Mouse (Mus musculus) thymus, postnatal 0 days (tissue): ENCODE results near the gene Bdh2. TPM values are rescaled to one million over a fixed set of nuclear protein-coding genes. Genes with fewer than 3 reads are reported as not detected.

ENCODE experiments used
- DNase-seq: peaks from one replicate; pipeline ENCODE4 v3.0.0-alpha.2; 2015; ENCODE audit warnings: low spot score
- polyA plus RNA-seq: library from polyadenylated mRNA; unstranded; fragments of >200 nt; fragmentation: Nextera tagmentation; extraction: Ambion mirVana; gene quantifications from 2 replicates; pipeline ENCODE4 v1.2.1, GENCODE M21; 2015

The Bdh2 gene
- polyA plus RNA-seq: 1.7 TPM in 2 replicates

- peak; percentile 81 for DNase-seq
Observed at GRCm38 (mm10) chr3:135280669-135281415, at the start of gene Bdh2. Bdh2 (plus strand) TSS chr3:135281221.

DNA sequence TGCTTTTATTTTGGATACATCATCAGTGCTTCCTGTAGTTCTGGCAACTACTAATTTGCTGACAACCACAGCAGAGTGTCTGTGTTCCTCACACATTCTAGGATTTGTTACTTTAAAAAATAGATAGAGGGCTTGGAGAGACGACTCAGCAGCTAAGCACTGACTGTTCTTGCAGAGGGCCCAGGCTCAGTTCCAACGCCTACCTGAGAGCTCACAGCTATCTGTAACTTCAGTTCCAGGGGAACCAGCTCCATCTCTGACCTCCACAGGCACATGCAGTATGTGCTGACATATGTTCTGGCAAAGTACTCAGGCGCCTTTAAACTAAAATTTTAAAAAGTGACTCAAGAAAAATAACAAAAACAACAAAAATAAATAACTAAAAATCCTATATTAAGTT is 49.0 kb upstream of the Bdh2 start:
- no peak for DNase-seq

DNA sequence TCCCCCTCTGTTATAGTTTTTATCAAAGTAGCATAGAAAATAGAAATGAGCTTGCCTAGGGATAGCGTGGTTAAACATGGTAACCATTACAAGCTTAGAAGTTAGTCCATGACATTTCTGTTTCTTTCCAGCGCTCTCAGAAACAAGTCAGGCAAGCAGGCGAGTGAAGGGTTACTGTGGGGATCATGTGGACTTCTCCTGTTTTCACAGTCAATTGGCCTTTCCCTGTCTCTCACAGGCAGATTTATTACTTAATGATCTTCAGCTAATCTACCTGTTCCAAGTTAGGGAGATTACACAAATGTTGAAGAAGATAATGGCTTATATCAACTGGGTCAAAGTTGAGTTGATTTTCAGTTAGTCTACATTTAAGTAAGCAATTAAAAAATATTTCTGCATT is 48.6 kb upstream of the Bdh2 start:
- no peak for DNase-seq

- peak; percentile 10 for DNase-seq
Observed at GRCm38 (mm10) chr3:135245733-135246132, 35.3 kb upstream of the Bdh2 start.

GRCm38 (mm10) chr3:135246828-135247227 is 34.2 kb upstream of the Bdh2 start:
- DNase-seq: no peak

DNA sequence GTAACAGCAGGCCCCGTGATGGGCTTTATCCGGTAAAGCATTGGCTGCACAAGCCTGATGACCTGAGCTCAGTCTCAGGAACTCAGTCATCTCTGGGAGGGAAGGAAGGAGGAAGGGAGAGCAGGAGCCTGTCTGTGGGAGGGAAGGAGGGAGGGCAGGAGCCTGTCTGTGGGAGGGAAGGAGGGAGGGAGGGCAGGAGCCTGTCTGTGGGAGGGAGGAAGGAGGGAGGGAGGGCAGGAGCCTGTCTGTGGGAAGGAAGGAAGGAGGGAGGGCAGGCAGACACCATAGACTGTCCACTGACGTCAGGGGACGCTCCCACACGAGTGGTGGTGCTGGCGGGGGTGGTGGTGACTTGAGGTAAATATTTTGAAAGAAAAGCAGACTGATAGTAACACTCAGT is 31.9 kb upstream of the Bdh2 start:
- DNase-seq: no peak

GRCm38 (mm10) chr3:135251825-135252224 is 29.2 kb upstream of the Bdh2 start:
- DNase-seq: no peak

DNA sequence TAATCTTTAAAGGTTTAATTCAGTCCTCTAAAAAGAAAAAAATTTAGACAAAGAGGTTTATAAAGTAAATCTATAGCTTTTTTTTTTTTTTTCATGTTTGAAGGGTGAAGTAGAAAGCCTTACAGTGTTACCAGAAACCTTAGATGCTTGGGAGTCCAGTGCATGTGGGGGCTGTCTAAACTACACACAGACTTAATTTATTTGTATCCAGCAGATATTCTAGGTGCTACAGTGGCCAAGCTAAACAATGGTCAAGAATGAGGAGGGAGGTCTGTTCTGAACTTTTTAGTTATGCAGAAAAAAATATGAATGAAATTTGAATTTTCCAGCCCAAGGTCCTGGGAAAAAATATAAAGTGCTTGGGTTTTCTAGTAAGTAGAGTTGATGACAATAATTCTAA is 26.2 kb upstream of the Bdh2 start:
- no peak for DNase-seq

DNA sequence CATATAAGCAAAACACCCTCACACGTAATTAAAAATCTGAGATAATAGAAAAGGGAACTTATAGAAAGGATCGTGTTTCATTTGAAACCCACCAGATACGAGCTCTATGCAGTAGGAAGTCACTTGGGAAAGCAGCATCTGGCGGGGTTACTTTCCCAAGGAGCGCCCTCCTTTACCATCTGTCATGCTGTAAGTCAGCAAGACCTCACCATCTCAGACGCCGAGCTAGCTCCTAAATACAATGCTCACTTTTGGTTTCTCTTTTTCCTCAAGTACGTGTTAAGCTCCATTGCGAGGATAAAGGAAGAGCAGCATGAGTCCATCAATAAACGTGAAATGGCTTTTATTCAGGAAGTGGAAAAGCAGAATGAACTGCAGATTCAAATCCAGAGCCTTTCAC is 22.1 kb upstream of the Bdh2 start:
- no peak for DNase-seq

- DNase-seq: no peak
Observed at GRCm38 (mm10) chr3:135260233-135260632, 20.8 kb upstream of the Bdh2 start.

DNA sequence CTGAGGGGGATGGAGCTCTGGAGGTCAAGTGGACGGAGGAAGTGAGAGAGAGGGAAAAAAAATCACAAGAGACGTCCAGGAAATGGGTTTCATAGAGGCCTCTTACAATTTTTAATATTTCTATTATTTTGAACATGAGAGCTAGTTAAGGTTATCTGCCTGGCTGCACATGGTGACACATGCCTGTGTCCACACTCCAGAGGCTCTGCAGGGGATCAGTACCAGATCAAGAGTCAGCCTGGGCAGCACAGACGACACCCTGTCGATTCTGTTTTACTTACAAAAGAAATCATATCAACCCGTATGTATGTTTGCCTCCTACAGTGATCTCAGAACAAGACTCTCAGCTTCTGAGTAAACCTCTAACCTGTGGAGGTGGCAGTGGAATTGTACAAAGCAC is 12.4 kb upstream of the Bdh2 start:
- DNase-seq: no peak

DNA sequence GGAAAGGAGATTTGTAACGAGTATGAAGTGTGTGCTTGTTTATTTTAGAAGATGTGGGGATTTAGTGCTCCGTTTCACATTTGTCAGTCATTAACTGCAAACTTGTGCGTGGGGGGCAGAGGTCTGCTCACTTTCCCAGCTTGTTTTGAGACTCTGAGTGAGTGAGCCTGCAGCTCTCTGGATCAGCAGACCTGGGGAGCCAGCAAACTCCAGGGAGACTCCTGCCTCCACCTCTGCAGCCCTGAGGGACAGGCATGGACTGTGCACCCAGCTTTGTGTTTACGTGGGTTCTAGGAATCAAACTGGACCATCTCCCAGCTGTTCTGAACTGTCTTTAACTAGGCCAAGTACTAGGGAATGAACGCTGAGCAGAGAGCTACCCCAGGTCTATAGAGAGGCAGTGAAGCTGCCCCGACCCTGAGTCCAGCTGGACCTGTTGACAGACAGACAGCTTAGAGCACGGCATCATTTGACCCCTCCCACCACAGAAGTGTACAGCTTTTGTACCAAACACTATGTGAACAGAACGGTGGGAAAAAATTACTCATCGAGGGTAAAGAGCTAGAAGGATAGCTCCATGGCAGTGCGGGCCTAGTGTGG is 11.5 kb upstream of the Bdh2 start:
- DNase-seq: no peak

- no peak for DNase-seq
Observed at GRCm38 (mm10) chr3:135272627-135273026, 8.4 kb upstream of the Bdh2 start.

- no peak for DNase-seq
Observed at GRCm38 (mm10) chr3:135273047-135273446, 8.0 kb upstream of the Bdh2 start.

- DNase-seq: no peak
Observed at GRCm38 (mm10) chr3:135280160-135280559, 861 bp upstream of the Bdh2 start.

DNA sequence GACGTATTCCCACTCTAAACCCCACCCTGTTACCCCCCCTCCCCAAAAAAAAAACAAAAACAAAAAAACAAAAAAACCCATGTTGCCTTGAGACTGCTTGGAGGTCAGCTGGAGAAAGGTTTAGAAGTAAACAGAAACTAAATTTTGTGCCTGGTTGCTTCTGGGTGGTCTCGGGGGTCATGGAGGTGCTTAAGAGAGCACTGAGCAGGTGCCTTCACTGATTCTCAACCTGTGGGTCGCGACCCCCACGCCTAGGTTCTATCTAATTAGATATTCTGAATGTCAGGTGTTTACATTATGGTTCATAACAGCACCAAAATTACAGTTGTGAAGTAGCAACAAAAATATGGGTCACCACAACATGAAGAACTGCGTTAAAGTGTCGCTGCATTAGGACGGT is 680 bp downstream of the Bdh2 start:
- no peak for DNase-seq

DNA sequence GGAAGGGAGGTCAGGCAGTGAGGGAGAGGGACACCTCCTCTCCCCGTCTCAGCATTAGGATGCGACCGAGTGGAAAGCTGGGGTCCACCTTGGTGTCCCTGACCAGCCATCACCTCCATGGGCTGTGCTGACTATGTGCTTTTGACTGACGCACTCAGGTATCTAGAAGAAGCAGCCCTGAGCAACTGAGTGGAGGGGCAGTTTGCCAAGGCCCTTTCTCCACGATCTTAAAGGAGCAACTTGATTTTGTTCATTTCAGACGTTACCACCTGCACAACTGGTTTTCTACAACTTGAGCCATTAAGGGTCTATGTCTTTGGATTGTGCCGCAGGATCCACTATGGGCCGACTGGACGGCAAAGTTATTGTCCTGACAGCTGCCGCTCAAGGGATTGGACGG is 4.2 kb downstream of the Bdh2 start:
- no peak for DNase-seq

DNA sequence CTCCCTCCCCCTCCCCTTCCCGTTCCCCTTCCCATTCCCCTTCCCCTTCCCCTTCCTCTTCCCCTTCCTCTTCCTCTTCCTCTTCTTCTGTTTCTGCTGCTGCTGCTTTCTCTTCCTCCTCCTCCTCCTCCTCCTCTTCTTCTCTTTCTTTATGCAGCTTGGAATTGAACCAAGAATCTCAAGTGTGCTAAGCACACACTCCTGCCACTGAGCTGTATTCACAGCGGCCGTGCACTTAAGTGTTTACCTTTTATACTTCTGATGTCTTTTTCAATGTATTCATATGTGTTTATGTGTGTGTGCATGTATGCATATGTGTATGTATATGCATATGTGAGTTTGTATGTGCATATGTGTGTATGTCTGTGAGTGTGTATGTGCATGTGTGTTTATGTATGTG is 4.8 kb downstream of the Bdh2 start:
- DNase-seq: no peak

GRCm38 (mm10) chr3:135288138-135288750 is 7.2 kb downstream of the Bdh2 start:
- DNase-seq: no peak

DNA sequence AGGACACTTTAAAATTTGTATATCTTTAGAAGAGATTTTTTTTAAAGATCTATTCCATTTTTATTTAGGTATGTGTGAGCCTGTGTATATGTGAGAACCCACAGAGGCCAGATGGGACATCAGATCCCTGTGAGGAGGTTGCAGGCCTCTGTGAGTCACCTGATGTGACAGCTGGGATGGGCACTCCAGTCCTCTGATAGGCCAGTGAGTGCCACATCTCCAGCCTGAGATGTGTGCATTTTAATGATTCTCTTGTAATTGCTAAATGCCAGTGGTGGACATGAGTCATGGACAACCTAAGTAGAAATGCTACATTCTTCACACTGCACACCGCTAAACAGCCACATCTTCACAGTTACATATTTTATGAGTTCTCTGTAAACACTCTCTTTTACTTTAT is 8.1 kb downstream of the Bdh2 start:
- DNase-seq: no peak

DNA sequence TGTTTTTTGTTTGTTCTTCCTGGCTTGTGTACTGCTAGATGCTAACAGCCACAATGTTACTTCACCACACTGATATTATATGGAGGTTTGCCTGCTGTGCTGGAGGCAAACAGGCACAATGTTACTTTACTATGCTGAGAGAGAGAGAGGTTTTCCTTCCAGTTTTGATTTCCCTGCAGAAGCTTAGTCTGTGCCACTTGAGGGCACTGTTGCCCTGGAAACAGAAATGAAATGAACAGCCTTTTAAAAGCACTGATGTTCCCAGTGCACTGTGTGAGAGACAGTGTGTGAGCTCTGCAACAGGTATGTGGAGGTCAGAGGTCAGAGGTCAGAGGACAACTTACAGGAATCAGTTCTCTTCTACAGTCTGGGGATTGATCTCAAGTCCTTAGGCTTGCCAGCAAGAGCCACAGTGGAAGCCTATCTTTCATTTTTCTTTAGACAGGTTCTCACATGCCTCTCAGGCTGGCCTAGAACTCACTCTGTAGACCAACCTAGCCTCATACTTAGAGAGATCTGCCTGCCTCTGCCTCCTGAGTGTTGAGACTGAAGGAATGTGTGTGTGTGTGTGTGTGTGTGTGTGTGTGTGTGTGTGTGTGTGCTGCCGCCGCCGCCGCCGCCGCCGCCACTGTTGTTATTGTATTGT is 9.4 kb downstream of the Bdh2 start:
- peak; percentile 78 for DNase-seq

- DNase-seq: no peak
Observed at GRCm38 (mm10) chr3:135293703-135294102, 12.7 kb downstream of the Bdh2 start.
